Mouse (Mus musculus) adrenal gland, adult 8-10 months (tissue): Measurements from ENCODE around the gene Sass6. TPM values are rescaled to one million over a fixed set of nuclear protein-coding genes. Genes with fewer than 3 reads are reported as not detected.
"Not testable (repeated sequence)": the region's sequence is repeated elsewhere in the genome, so short reads cannot be mapped to it uniquely, and the experiment has no call there.

Source experiments
- DNase-seq: peaks from one replicate; pipeline ENCODE4 v3.0.0; 2022
- total RNA-seq, 4 experiments: library from RNA; stranded (reverse); gene quantifications; 2 replicates each; pipeline ENCODE4 v1.2.4; 2022

Gene Sass6
- 1 to 10 TPM; 2.4 to 3.4 (median 3.0) TPM for total RNA-seq

- peak; percentile 96 for DNase-seq
These were observed at the start of gene Sass6 for GRCm38 (mm10) chr3:116594728-116595602. TSS of gene Sass6 (plus strand) at chr3:116594982.

GRCm38 (mm10) chr3:116547430-116547829, 47.4 kb upstream of the Sass6 start:
- DNase-seq = no peak

GRCm38 (mm10) chr3:116551362-116551761, 43.4 kb upstream of the Sass6 start:
- DNase-seq = no peak

- not testable (repeated sequence) for DNase-seq
These were observed 33.5 kb upstream of the Sass6 start for GRCm38 (mm10) chr3:116561315-116561714.

- peak; percentile 10 for DNase-seq
These were observed 32.2 kb upstream of the Sass6 start, which contains the start of gene Lrrc39 for GRCm38 (mm10) chr3:116562408-116563094. TSS of gene Lrrc39 (plus strand) at chr3:116562973.

- no peak for DNase-seq
These were observed 31.7 kb upstream of the Sass6 start for GRCm38 (mm10) chr3:116563095-116563492.

GRCm38 (mm10) chr3:116570628-116571027, 24.2 kb upstream of the Sass6 start:
- no peak for DNase-seq

- peak; percentile 16 for DNase-seq
These were observed 17.5 kb upstream of the Sass6 start for GRCm38 (mm10) chr3:116577286-116577685.

- no peak for DNase-seq
These were observed 12.6 kb upstream of the Sass6 start for GRCm38 (mm10) chr3:116582201-116582600.

- DNase-seq = no peak
These were observed 580 bp upstream of the Sass6 start for GRCm38 (mm10) chr3:116594076-116594727.

GRCm38 (mm10) chr3:116595603-116595991, 815 bp downstream of the Sass6 start:
- DNase-seq = no peak

GRCm38 (mm10) chr3:116599705-116600104, 4.9 kb downstream of the Sass6 start:
- no peak for DNase-seq

- DNase-seq = no peak
These were observed 6.2 kb downstream of the Sass6 start for GRCm38 (mm10) chr3:116601005-116601404.

GRCm38 (mm10) chr3:116601781-116602180, 7.0 kb downstream of the Sass6 start:
- no peak for DNase-seq

GRCm38 (mm10) chr3:116604570-116604969, 9.8 kb downstream of the Sass6 start:
- no peak for DNase-seq

GRCm38 (mm10) chr3:116614295-116614892, 19.6 kb downstream of the Sass6 start, which contains the start of gene Trmt13:
TSS of gene Trmt13 (minus strand) at chr3:116614587.
- DNase-seq = no peak

- DNase-seq = no peak
These were observed 20.7 kb downstream of the Sass6 start for GRCm38 (mm10) chr3:116615318-116616068.

GRCm38 (mm10) chr3:116618855-116619254, 24.1 kb downstream of the Sass6 start:
- DNase-seq = no peak

- no peak for DNase-seq
These were observed 26.0 kb downstream of the Sass6 start for GRCm38 (mm10) chr3:116620636-116621370.

GRCm38 (mm10) chr3:116622641-116623040, 27.9 kb downstream of the Sass6 start:
- no peak for DNase-seq

GRCm38 (mm10) chr3:116631459-116631858, 36.7 kb downstream of the Sass6 start:
- no peak for DNase-seq
